Mouse (Mus musculus): ENCODE measurements around the gene Slc35f3.
A peak's percentile ranks its signal among the peaks of the same experiment; 100 is the strongest.

- TF ChIP-seq POLR2A (IDR thresholded peaks at IDR 0.05; ENCODE audit: control insufficient read depth, low read depth, low read length) = no peak
- TF ChIP-seq CTCF (IDR thresholded peaks at IDR 0.05; ENCODE audit: control insufficient read depth, insufficient read depth, insufficient replicate concordance, low read depth, low read length) = peak; percentile 49; the same call in 1 of the 2 replicates
Observed at GRCm38 (mm10) chr8:126297284-126297845, 993 bp upstream of the Slc35f3 start.

Measured in testis, adult 2 months (tissue).